In the genomic region with DNA sequence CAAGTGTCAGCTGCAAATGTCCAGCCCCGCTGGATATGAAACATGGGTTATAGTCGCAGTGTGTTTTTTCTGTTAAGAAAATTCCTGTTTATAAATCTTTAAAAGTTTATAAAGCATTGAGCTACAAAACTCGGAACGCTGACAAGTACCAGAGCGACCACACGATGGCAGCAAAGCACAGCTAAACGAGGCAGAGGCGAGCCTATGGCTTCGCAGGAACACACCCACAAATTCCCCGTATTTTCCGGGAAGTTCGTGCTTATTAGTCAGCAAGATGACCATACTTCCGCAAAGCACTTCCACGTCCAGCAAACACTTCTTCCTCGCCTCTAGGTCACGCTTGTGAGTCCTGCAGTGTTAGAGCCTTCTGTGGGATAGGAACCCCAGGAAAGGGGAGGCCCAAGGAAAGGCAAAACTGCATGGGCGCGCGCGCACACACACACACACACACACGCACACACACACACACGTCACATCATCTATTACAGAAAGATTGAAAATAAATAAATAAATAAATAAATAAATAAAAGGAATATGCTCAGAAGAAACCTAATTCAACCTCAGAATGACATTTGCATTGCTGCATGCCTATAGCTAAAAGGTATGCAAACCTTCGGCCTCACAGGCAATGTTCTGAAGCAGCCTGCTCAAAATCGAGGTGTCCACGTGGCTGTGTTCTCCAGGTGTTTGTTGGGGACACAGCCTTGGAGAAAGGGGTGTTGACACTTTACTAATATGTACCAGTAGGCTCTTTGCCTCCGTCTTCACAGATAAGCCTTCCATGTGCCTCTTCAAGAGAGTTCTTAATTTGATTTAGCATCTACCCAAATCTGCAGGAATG, we compare ENCODE assay signal across 8 mouse cellular contexts.
A peak's percentile ranks its signal among the peaks of the same experiment; 100 is the strongest.
DNase-seq lines count a peak whose midpoint lies in the region; ATAC-seq and TF ChIP-seq lines count a peak whose summit lies in the region.

No protein-coding gene starts in this region.

- no peak overlapping the region for H3K27ac ChIP-seq in forebrain, postnatal 0 days (ENCODE audit: low read depth, low read length)
- H3K27ac ChIP-seq in liver, embryonic 16.5 days (ENCODE audit: low read length): no peak overlapping the region

- intact Hi-C loops in heart, postnatal 25 days (cut with DNase I): loop anchor here (2.0 to 5.0 kb wide), 2 partner anchors 200 to 969 kb away; no protein-coding TSS in a partner anchor

- TF ChIP-seq CTCF in forebrain, postnatal 0 days (IDR thresholded peaks at IDR 0.05; ENCODE audit: low read depth): peak; percentile 89

- peak; percentile 55 for DNase-seq in MN1 (ENCODE audit: low spot score)
- peak; percentile 65 for DNase-seq in cerebellum, adult 11-12 months
- DNase-seq in forebrain, postnatal 0 days: peak; percentile 93
- peak; percentile 11 for DNase-seq in heart, postnatal 25 days (ENCODE audit: low spot score)
- peak; percentile 81 for DNase-seq in layer of hippocampus, adult 11-12 months (ENCODE audit: low spot score)
- DNase-seq in ovary, postnatal 14 days (ENCODE audit: low spot score): peak; percentile 67
- DNase-seq in urinary bladder, postnatal 25 days (ENCODE audit: low spot score): peak; percentile 69

- no peaks in the 10 kb centered on the region for H3K36me3 ChIP-seq in forebrain, postnatal 0 days (ENCODE audit: insufficient read depth)
- no peaks in the 10 kb centered on the region for H3K36me3 ChIP-seq in liver, embryonic 16.5 days (ENCODE audit: control insufficient read depth, insufficient read depth)

- H3K4me2 ChIP-seq in forebrain, postnatal 0 days (ENCODE audit: low read depth): peak overlapping the region; percentile 53
- H3K4me2 ChIP-seq in liver, embryonic 16.5 days (ENCODE audit: low read depth, low read length): peak overlapping the region; percentile 45

- WGBS in forebrain, postnatal 0 days: 28% methylated on average over 26 of the region's 26 CpGs
- 17% methylated on average over 26 of the region's 26 CpGs for WGBS in liver, embryonic 16.5 days (ENCODE audit: insufficient replicate concordance)

- peak overlapping the region; percentile 18; the same call in 1 of the 2 replicates for H3K9ac ChIP-seq in forebrain, postnatal 0 days
- H3K9ac ChIP-seq in liver, embryonic 16.5 days (ENCODE audit: low read depth, low read length): no peak overlapping the region

- peak overlapping the region; percentile 30 for H3K4me3 ChIP-seq in forebrain, postnatal 0 days (ENCODE audit: low read depth, low read length)
- no peak overlapping the region for H3K4me3 ChIP-seq in liver, embryonic 16.5 days (ENCODE audit: low read depth, low read length)

- H3K4me1 ChIP-seq in forebrain, postnatal 0 days (ENCODE audit: insufficient read depth): no peaks in the 10 kb centered on the region
- no peaks in the 10 kb centered on the region for H3K4me1 ChIP-seq in liver, embryonic 16.5 days (ENCODE audit: control insufficient read depth, low read depth, low read length)

- no peaks in the 10 kb centered on the region for H3K27me3 ChIP-seq in forebrain, postnatal 0 days (ENCODE audit: insufficient read depth, low read length)
- H3K27me3 ChIP-seq in liver, embryonic 16.5 days (ENCODE audit: control insufficient read depth, insufficient read depth, low read depth, low read length): no peaks in the 10 kb centered on the region

- H3K9me3 ChIP-seq in forebrain, postnatal 0 days (ENCODE audit: low read length): no peaks in the 10 kb centered on the region
- H3K9me3 ChIP-seq in liver, embryonic 16.5 days (replicated peaks; ENCODE audit: control insufficient read depth, low read length): no peaks in the 10 kb centered on the region

- ATAC-seq in forebrain, postnatal 0 days: peak; percentile 85
- no peak for ATAC-seq in liver, embryonic 16.5 days (ENCODE audit: low read depth)

Comparison
In these comparisons a context has a peak if more than half of its experiments do, and no peak if none do; other contexts are left out.
1. DNase-seq: peak in every context shown above with its lines; median percentile 93 in forebrain, postnatal 0 days; 81 in layer of hippocampus, adult 11-12 months; 69 in urinary bladder, postnatal 25 days; 67 in ovary, postnatal 14 days; 65 in cerebellum, adult 11-12 months; 55 in MN1; 11 in heart, postnatal 25 days.